Mouse (Mus musculus) embryonic facial prominence, embryonic 10.5 days (tissue): Measurements from ENCODE around the gene Misp. TPM values are rescaled to one million over a fixed set of nuclear protein-coding genes. Genes with fewer than 3 reads are reported as not detected.

Source experiments
- DNase-seq: peaks from one replicate; pipeline ENCODE4 v3.0.0-alpha.2; 2017; ENCODE audit warnings: low spot score
- H3K27ac ChIP-seq: fragments of 300-500 bp; sonication (generic); replicated peaks from 2 replicates; pipeline ENCODE4 v1.5.1; 2016; ENCODE audit warnings: mild to moderate bottlenecking
- H3K27me3 ChIP-seq: fragments of 300-500 bp; sonication (generic); replicated peaks from 2 replicates; pipeline ENCODE4 v1.6.1; 2016; ENCODE audit warnings: low read depth, mild to moderate bottlenecking; ENCODE audit not compliant: poor library complexity, severe bottlenecking
- H3K36me3 ChIP-seq: fragments of 300-500 bp; sonication (generic); replicated peaks from 2 replicates; pipeline ENCODE4 v1.6.1; 2016; ENCODE audit warnings: mild to moderate bottlenecking, moderate library complexity
- H3K4me1 ChIP-seq: fragments of 300-500 bp; sonication (generic); 2 replicates; pipeline ENCODE4 v1.6.1; 2016
- H3K4me3 ChIP-seq: fragments of 300-500 bp; sonication (generic); 2 replicates; pipeline ENCODE4 v1.5.1; 2016; ENCODE audit warnings: mild to moderate bottlenecking, moderate library complexity
- H3K9me3 ChIP-seq: fragments of 300-500 bp; sonication (generic); 2 replicates; pipeline ENCODE4 v1.6.1; 2016; ENCODE audit warnings: mild to moderate bottlenecking
- WGBS: fragments of 180-500 bp; shearing (Covaris S2); methylation state at CpG from one replicate; pipeline ENCODE4 v1.1.7; 2016; 5-methylcytosine and 5-hydroxymethylcytosine counted together
- polyA plus RNA-seq: library from polyadenylated mRNA; unstranded; fragments of >200 nt; fragmentation: Nextera tagmentation; extraction: Ambion mirVana; gene quantifications from 2 replicates; pipeline ENCODE4 v1.2.1, GENCODE M21; 2016

Misp gene
- polyA plus RNA-seq, 1 experiment from 2014 or later, result 2.2 TPM

- WGBS, result 92% methylated on average over 12 of the region's 12 CpGs
- H3K4me3 ChIP-seq, result no peak overlapping the region
- peaks cover 67% of the 10 kb centered on the region for H3K4me1 ChIP-seq
- no peaks in the 10 kb centered on the region for H3K27me3 ChIP-seq
- peaks cover 40% of the 10 kb centered on the region for H3K36me3 ChIP-seq
- no peak overlapping the region for H3K27ac ChIP-seq
- no peak for DNase-seq
- H3K9me3 ChIP-seq, result no peaks in the 10 kb centered on the region
These were observed 22.4 kb upstream of the Misp start for GRCm38 (mm10) chr10:79798289-79798928.

- Histone ChIP-seq H3K27me3 (no peaks in the 10 kb centered on the region), H3K4me1 (peaks cover 69% of the 10 kb centered on the region), H3K36me3 (peaks cover 35% of the 10 kb centered on the region), H3K9me3 (no peaks in the 10 kb centered on the region), H3K4me3 (no peak overlapping the region), H3K27ac (no peak overlapping the region)
- DNase-seq, result no peak
- WGBS, result 87% methylated on average over 11 of the region's 11 CpGs
These were observed 20.3 kb upstream of the Misp start for GRCm38 (mm10) chr10:79800508-79800907.

- peaks cover 77% of the 10 kb centered on the region for H3K4me1 ChIP-seq
- peak overlapping the region; percentile 51; the same call in 1 of the 2 replicates for H3K4me3 ChIP-seq
- no peaks in the 10 kb centered on the region for H3K27me3 ChIP-seq
- H3K27ac ChIP-seq, result peak overlapping the region; percentile 87
- peaks cover 34% of the 10 kb centered on the region for H3K36me3 ChIP-seq
- no peak for DNase-seq
- 28% methylated on average over 3 of the region's 3 CpGs for WGBS
- no peaks in the 10 kb centered on the region for H3K9me3 ChIP-seq
These were observed 19.0 kb upstream of the Misp start for GRCm38 (mm10) chr10:79801837-79802236.

- Histone ChIP-seq H3K4me3 (peak overlapping the region; percentile 51), H3K27me3 (no peaks in the 10 kb centered on the region), H3K36me3 (peaks cover 37% of the 10 kb centered on the region), H3K9me3 (no peaks in the 10 kb centered on the region), H3K4me1 (peaks cover 77% of the 10 kb centered on the region), H3K27ac (peak overlapping the region; percentile 87)
- WGBS, result 43% methylated on average over 11 of the region's 11 CpGs
- peak; percentile 52 for DNase-seq
These were observed 18.3 kb upstream of the Misp start for GRCm38 (mm10) chr10:79802331-79802971.

GRCm38 (mm10) chr10:79803716-79804323, 17.0 kb upstream of the Misp start:
- Histone ChIP-seq H3K27ac (peak overlapping the region; percentile 87), H3K4me3 (peak overlapping the region; percentile 51), H3K36me3 (peaks cover 50% of the 10 kb centered on the region), H3K9me3 (no peaks in the 10 kb centered on the region), H3K4me1 (peaks cover 74% of the 10 kb centered on the region), H3K27me3 (no peaks in the 10 kb centered on the region)
- DNase-seq, result peak; percentile 94
- WGBS, result 7% methylated on average over 29 of the region's 29 CpGs

- DNase-seq, result no peak
- peak overlapping the region; percentile 87 for H3K27ac ChIP-seq
- H3K27me3 ChIP-seq, result no peaks in the 10 kb centered on the region
- H3K4me3 ChIP-seq, result peak overlapping the region; percentile 16; the same call in 1 of the 2 replicates
- H3K4me1 ChIP-seq, result peaks cover 71% of the 10 kb centered on the region
- H3K36me3 ChIP-seq, result peaks cover 48% of the 10 kb centered on the region
- H3K9me3 ChIP-seq, result no peaks in the 10 kb centered on the region
- WGBS, result 56% methylated on average over 11 of the region's 11 CpGs
These were observed 15.2 kb upstream of the Misp start for GRCm38 (mm10) chr10:79805636-79806035.

- 91% methylated on average over 9 of the region's 9 CpGs for WGBS
- Histone ChIP-seq H3K4me3 (no peak overlapping the region), H3K27me3 (no peaks in the 10 kb centered on the region), H3K36me3 (peaks cover 54% of the 10 kb centered on the region), H3K27ac (peak overlapping the region; percentile 87), H3K9me3 (no peaks in the 10 kb centered on the region), H3K4me1 (peaks cover 68% of the 10 kb centered on the region)
- no peak for DNase-seq
These were observed 14.5 kb upstream of the Misp start for GRCm38 (mm10) chr10:79806331-79806730.

GRCm38 (mm10) chr10:79806972-79807371, 13.8 kb upstream of the Misp start:
- WGBS, result 79% methylated on average over 10 of the region's 10 CpGs
- H3K9me3 ChIP-seq, result no peaks in the 10 kb centered on the region
- DNase-seq, result no peak
- H3K27me3 ChIP-seq, result no peaks in the 10 kb centered on the region
- H3K4me3 ChIP-seq, result 0 out of 2 replicates have a peak overlapping the region, but pooled peaks have one; percentile 16
- peaks cover 66% of the 10 kb centered on the region for H3K4me1 ChIP-seq
- peak overlapping the region; percentile 87; the same call in 1 of the 2 replicates for H3K27ac ChIP-seq
- H3K36me3 ChIP-seq, result peaks cover 59% of the 10 kb centered on the region

GRCm38 (mm10) chr10:79807826-79808225, 13.0 kb upstream of the Misp start:
- Histone ChIP-seq H3K4me1 (peaks cover 61% of the 10 kb centered on the region), H3K9me3 (no peaks in the 10 kb centered on the region), H3K36me3 (peaks cover 62% of the 10 kb centered on the region), H3K4me3 (peak overlapping the region; percentile 16; the same call in 1 of the 2 replicates), H3K27ac (peak overlapping the region; percentile 37), H3K27me3 (no peaks in the 10 kb centered on the region)
- DNase-seq, result no peak
- WGBS, result 51% methylated on average over 11 of the region's 11 CpGs

GRCm38 (mm10) chr10:79808728-79809127, 12.1 kb upstream of the Misp start:
- no peak overlapping the region for H3K27ac ChIP-seq
- DNase-seq, result no peak
- H3K4me3 ChIP-seq, result no peak overlapping the region
- WGBS, result 89% methylated on average over 11 of the region's 11 CpGs
- H3K4me1 ChIP-seq, result peaks cover 52% of the 10 kb centered on the region
- H3K27me3 ChIP-seq, result no peaks in the 10 kb centered on the region
- H3K36me3 ChIP-seq, result peaks cover 68% of the 10 kb centered on the region
- no peaks in the 10 kb centered on the region for H3K9me3 ChIP-seq

GRCm38 (mm10) chr10:79811736-79812637, 8.8 kb upstream of the Misp start:
- Histone ChIP-seq H3K27me3 (no peaks in the 10 kb centered on the region), H3K9me3 (no peaks in the 10 kb centered on the region), H3K4me1 (peaks cover 20% of the 10 kb centered on the region), H3K27ac (no peak overlapping the region), H3K4me3 (no peak overlapping the region), H3K36me3 (peaks cover 93% of the 10 kb centered on the region)
- WGBS, result 31% methylated on average over 15 of the region's 15 CpGs
- peak; percentile 88 for DNase-seq

- H3K27ac ChIP-seq, result no peak overlapping the region
- H3K4me1 ChIP-seq, result peaks cover 19% of the 10 kb centered on the region; the same call in 1 of the 2 replicates
- H3K4me3 ChIP-seq, result no peak overlapping the region
- peaks cover 88% of the 10 kb centered on the region for H3K36me3 ChIP-seq
- 85% methylated on average over 5 of the region's 5 CpGs for WGBS
- no peak for DNase-seq
- no peaks in the 10 kb centered on the region for H3K9me3 ChIP-seq
- no peaks in the 10 kb centered on the region for H3K27me3 ChIP-seq
These were observed 6.4 kb upstream of the Misp start for GRCm38 (mm10) chr10:79814271-79814842.
